Mouse (Mus musculus) liver, postnatal 0 days (tissue): ENCODE results near the gene Grid2.

Source experiments
- CTCF ChIP-seq: sonication (generic); IDR thresholded peaks from 2 replicates; pipeline ENCODE4 v1.5.1; 2016; ENCODE audit warnings: antibody characterized with exemption, low read depth
- EP300 ChIP-seq: IDR thresholded peaks from 2 replicates; pipeline ENCODE4 v1.6.1; 2016; ENCODE audit warnings: antibody characterized with exemption, low read depth, mild to moderate bottlenecking

DNA sequence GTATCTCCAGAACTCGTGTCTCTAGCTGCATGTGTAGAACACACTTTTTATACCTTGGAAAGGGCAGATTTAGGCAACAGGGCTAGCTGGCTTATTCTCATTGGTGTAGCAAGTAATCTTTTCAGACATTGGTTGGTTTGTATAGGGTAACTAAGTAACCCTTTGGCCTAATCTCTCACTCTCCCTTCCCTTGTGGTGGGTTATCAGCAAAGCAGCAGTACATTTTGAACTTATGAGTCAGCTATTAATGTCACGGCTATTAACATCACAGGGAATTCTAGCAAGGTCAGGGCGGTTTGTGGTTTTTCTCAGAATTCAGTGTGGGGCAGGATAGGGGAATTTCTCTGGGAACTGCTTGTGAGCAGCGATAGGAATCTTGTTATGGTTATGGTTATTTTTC lies 1007.8 kb downstream of the Grid2 start:
- no peak for TF ChIP-seq EP300
- no peak for TF ChIP-seq CTCF
